Mouse (Mus musculus): ENCODE measurements around the gene Tmem121. TPM values are rescaled to one million over a fixed set of nuclear protein-coding genes. Genes with fewer than 3 reads are reported as not detected.
"Not testable (repeated sequence)": the region's sequence is repeated elsewhere in the genome, so short reads cannot be mapped to it uniquely, and the experiment has no call there.

The Tmem121 gene
- polyA plus RNA-seq, 1 experiment from 2014 or later: 7.2 TPM

DNA sequence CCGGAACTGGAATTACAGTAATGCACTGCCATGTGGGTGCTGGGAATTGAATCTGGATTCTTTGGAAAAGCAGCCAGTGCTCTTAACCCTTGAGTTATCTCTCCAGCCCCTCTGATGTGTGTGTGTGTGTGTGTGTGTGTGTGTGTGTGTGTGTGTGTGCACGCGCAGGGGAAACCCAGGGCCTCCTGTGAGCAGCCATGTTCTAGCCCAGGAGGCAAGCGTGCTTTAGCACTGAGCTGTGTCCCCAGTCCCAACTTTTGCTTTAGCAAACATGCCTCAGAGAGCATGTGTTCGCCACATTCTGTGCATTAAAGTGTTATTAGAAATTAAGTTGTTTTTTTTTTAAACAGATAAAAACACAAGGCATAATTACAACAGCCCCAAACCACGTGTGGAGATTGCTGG, 39.0 kb downstream of the Tmem121 start:
- no peak overlapping the region for H3K27ac ChIP-seq (ENCODE audit: low read length)
- H3K4me1 ChIP-seq (ENCODE audit: control insufficient read depth, insufficient read depth, low read length): no peaks in the 10 kb centered on the region
- H3K4me2 ChIP-seq (replicated peaks; ENCODE audit: low read depth, low read length): no peak overlapping the region
- 82% methylated on average over 6 of the region's 6 CpGs for WGBS
- no peak overlapping the region for H3K9ac ChIP-seq (replicated peaks; ENCODE audit: low read depth, low read length)
- no peak overlapping the region for H3K4me3 ChIP-seq (ENCODE audit: low read depth, low read length)
- H3K36me3 ChIP-seq (ENCODE audit: control insufficient read depth, insufficient read depth, low read length): no peaks in the 10 kb centered on the region
- no peaks in the 10 kb centered on the region for H3K9me3 ChIP-seq (ENCODE audit: control insufficient read depth, low read depth, low read length)
- no peak for ATAC-seq (ENCODE audit: insufficient number of reproducible peaks, insufficient read depth, low FRiP score, low read depth)
- no peaks in the 10 kb centered on the region for H3K27me3 ChIP-seq (ENCODE audit: control insufficient read depth, insufficient read depth, low read length)

DNA sequence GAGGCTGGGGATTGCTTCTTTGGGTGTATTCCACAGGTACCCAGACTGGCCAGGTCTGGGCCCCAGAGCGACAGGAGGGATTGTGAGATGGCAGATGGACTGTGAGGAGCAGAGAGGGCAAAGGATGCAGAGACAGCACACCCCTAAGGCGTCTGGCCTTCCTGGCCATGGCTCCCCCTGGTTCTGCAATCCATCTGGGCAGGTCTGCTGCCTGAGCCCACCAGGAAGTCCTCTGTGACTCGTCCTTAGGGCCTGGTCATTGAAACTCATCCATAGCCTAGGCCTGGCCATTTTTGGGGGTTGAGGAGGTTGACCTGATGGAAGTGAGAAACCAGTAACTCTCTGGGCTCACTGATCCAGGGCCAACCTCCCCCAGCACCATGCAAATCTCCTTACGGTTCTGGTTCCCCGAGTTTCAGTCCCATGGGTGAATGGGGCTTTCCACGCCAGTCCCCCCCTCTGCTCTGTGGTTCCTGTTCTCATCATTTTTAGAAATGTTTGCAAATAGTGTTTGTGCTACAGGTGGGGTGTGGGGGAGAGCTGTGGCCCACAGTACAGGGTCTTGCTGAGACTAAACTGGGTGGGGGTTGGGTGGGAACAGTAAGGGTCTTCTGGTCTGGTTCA, 42.4 kb downstream of the Tmem121 start:
- no peak overlapping the region for H3K4me3 ChIP-seq (ENCODE audit: low read depth, low read length)
- no peak overlapping the region for H3K4me2 ChIP-seq (replicated peaks; ENCODE audit: low read depth, low read length)
- H3K4me1 ChIP-seq (ENCODE audit: control insufficient read depth, insufficient read depth, low read length): no peaks in the 10 kb centered on the region
- H3K9ac ChIP-seq (replicated peaks; ENCODE audit: low read depth, low read length): no peak overlapping the region
- WGBS: 75% methylated on average over 6 of the region's 6 CpGs
- no peaks in the 10 kb centered on the region for H3K27me3 ChIP-seq (ENCODE audit: control insufficient read depth, insufficient read depth, low read length)
- H3K36me3 ChIP-seq (ENCODE audit: control insufficient read depth, insufficient read depth, low read length): no peaks in the 10 kb centered on the region
- no peak for ATAC-seq (ENCODE audit: insufficient number of reproducible peaks, insufficient read depth, low FRiP score, low read depth)
- no peak overlapping the region for H3K27ac ChIP-seq (ENCODE audit: low read length)
- no peaks in the 10 kb centered on the region for H3K9me3 ChIP-seq (ENCODE audit: control insufficient read depth, low read depth, low read length)

DNA sequence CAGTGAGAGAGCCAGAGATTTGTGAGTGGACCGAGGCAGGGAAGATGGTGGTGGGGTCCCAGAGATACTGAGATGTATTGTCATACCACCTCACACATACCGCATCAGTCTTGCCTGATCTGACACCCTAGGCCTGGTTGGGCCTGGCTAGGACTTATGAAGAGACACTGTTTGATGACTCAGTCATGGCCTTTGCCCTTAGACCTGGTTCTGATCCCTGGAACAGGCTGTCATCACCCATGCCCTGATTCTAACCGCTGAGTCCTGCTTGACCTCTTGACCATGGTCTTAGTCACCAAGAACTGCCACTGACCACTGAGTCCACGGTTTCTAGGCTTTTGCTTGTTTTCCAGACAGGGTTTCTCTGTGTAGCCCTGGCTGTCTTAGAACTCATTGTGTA, 45.0 kb downstream of the Tmem121 start:
- H3K4me2 ChIP-seq (replicated peaks; ENCODE audit: low read depth, low read length): no peak overlapping the region
- H3K27me3 ChIP-seq (ENCODE audit: control insufficient read depth, insufficient read depth, low read length): no peaks in the 10 kb centered on the region
- H3K4me3 ChIP-seq (ENCODE audit: low read depth, low read length): no peak overlapping the region
- ATAC-seq (ENCODE audit: insufficient number of reproducible peaks, insufficient read depth, low FRiP score, low read depth): no peak
- H3K4me1 ChIP-seq (ENCODE audit: control insufficient read depth, insufficient read depth, low read length): no peaks in the 10 kb centered on the region
- no peaks in the 10 kb centered on the region for H3K9me3 ChIP-seq (ENCODE audit: control insufficient read depth, low read depth, low read length)
- 86% methylated on average over 4 of the region's 4 CpGs for WGBS
- H3K9ac ChIP-seq (replicated peaks; ENCODE audit: low read depth, low read length): no peak overlapping the region
- no peak overlapping the region for H3K27ac ChIP-seq (ENCODE audit: low read length)
- no peaks in the 10 kb centered on the region for H3K36me3 ChIP-seq (ENCODE audit: control insufficient read depth, insufficient read depth, low read length)

DNA sequence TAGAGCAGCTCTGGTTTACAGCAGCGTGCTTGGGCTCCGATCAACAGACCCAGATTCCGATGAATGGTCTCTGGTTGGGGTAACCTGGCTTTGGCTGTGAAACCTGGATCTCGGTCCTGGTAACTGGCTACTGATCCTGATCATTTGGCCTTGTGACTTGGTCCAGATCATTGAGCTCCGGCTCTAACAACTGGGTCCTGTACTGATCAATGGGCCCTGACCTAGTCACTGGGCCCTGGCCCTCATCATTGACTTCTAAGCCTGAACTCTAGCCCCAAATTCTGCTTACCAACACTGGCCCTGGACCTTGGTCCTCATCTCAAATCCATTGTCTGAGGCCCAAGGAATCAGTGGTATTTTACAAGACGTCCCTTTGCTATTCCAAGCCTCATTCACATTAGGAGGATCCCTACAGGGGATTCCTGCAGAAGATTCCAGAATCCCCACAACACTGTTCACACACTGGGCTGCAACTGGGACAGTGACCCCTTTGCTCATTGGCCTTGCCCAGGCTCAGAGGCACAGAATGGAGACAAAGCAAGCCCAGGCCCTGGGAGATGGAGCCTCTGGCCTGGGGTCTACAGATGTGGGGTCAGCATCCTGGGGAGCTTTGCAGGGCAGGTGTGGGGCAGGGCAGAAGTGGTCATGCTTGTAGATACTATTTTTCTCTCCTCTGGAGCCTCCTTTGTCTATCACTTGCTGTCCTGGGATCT, 46.0 kb downstream of the Tmem121 start:
- H3K27ac ChIP-seq (ENCODE audit: low read length); ATAC-seq (ENCODE audit: insufficient number of reproducible peaks, insufficient read depth, low FRiP score, low read depth); H3K9ac ChIP-seq (replicated peaks; ENCODE audit: low read depth, low read length); H3K4me1 ChIP-seq (ENCODE audit: control insufficient read depth, insufficient read depth, low read length); H3K4me2 ChIP-seq (replicated peaks; ENCODE audit: low read depth, low read length); H3K9me3 ChIP-seq (ENCODE audit: control insufficient read depth, low read depth, low read length); H3K27me3 ChIP-seq (ENCODE audit: control insufficient read depth, insufficient read depth, low read length); H3K4me3 ChIP-seq (ENCODE audit: low read depth, low read length); H3K36me3 ChIP-seq (ENCODE audit: control insufficient read depth, insufficient read depth, low read length): not testable (repeated sequence)
- 79% methylated on average over 6 of the region's 6 CpGs for WGBS

DNA sequence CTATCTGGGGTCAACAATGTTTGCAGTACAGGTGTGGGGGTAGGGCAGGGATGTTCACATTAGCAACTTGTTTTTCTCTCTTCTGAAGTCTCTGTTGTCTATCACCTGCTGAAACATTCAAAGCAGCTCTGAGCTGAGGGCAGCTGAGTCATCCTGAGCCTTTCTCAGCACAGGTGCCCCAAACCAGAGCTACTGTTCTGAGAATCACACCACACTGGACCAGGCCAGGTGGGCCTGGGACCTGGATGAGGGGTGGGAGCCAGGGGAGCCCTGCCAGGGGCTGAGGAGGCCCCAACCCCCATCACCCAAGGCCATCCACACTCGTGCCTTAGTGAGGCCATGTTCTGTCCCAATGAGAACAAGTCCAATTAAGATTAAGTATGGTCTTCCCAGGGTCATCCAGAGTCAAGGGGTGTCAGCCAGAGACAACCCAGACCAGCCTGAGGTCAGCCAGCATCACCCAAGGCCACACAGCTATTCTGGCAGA, 46.6 kb downstream of the Tmem121 start:
- 17% methylated on average over 1 of the region's 1 CpGs for WGBS
- H3K9me3 ChIP-seq (ENCODE audit: control insufficient read depth, low read depth, low read length); ATAC-seq (ENCODE audit: insufficient number of reproducible peaks, insufficient read depth, low FRiP score, low read depth); H3K27me3 ChIP-seq (ENCODE audit: control insufficient read depth, insufficient read depth, low read length); H3K27ac ChIP-seq (ENCODE audit: low read length); H3K4me1 ChIP-seq (ENCODE audit: control insufficient read depth, insufficient read depth, low read length); H3K9ac ChIP-seq (replicated peaks; ENCODE audit: low read depth, low read length); H3K4me2 ChIP-seq (replicated peaks; ENCODE audit: low read depth, low read length); H3K36me3 ChIP-seq (ENCODE audit: control insufficient read depth, insufficient read depth, low read length); H3K4me3 ChIP-seq (ENCODE audit: low read depth, low read length): not testable (repeated sequence)

Other genes starting within 250 kb of the Tmem121 start
- gene Nudt14, start 243.8 kb upstream of the Tmem121 start, polyA plus RNA-seq (2014; fragmentation: Nextera tagmentation; extraction: Ambion mirVana): 105 and 125 TPM in 2 replicates
- 22.5 and 27.0 TPM in 2 replicates for gene Btbd6, start 209.4 kb upstream of the Tmem121 start, polyA plus RNA-seq (2014; fragmentation: Nextera tagmentation; extraction: Ambion mirVana)
- gene Brf1, start 185.2 kb upstream of the Tmem121 start, polyA plus RNA-seq (2014; fragmentation: Nextera tagmentation; extraction: Ambion mirVana): 70.3 and 71.5 TPM in 2 replicates
- 16.5 and 17.1 TPM in 2 replicates for gene Pacs2, start 171.4 kb upstream of the Tmem121 start, polyA plus RNA-seq (2014; fragmentation: Nextera tagmentation; extraction: Ambion mirVana)
- not detected in 2 replicates for gene Tex22, start 111.4 kb upstream of the Tmem121 start, polyA plus RNA-seq (2014; fragmentation: Nextera tagmentation; extraction: Ambion mirVana)
- 18.7 and 21.8 TPM in 2 replicates for gene Mta1, start 87.7 kb upstream of the Tmem121 start, polyA plus RNA-seq (2014; fragmentation: Nextera tagmentation; extraction: Ambion mirVana)
- gene Crip2, start 45.7 kb upstream of the Tmem121 start, polyA plus RNA-seq (2014; fragmentation: Nextera tagmentation; extraction: Ambion mirVana): 118 and 124 TPM in 2 replicates
- 233 and 261 TPM in 2 replicates for gene Crip1, start 39.6 kb upstream of the Tmem121 start, polyA plus RNA-seq (2014; fragmentation: Nextera tagmentation; extraction: Ambion mirVana)
- gene Tedc1, start 29.5 kb upstream of the Tmem121 start, polyA plus RNA-seq (2014; fragmentation: Nextera tagmentation; extraction: Ambion mirVana): 29.2 and 34.7 TPM in 2 replicates

All from stomach, embryonic 14.5 days (tissue).